Mouse (Mus musculus): Measurements from ENCODE around the gene Hyal2. TPM values are rescaled to one million over a fixed set of nuclear protein-coding genes. Genes with fewer than 3 reads are reported as not detected.

Hyal2 gene
- polyA plus RNA-seq, 1 experiment, result 213 TPM

DNA sequence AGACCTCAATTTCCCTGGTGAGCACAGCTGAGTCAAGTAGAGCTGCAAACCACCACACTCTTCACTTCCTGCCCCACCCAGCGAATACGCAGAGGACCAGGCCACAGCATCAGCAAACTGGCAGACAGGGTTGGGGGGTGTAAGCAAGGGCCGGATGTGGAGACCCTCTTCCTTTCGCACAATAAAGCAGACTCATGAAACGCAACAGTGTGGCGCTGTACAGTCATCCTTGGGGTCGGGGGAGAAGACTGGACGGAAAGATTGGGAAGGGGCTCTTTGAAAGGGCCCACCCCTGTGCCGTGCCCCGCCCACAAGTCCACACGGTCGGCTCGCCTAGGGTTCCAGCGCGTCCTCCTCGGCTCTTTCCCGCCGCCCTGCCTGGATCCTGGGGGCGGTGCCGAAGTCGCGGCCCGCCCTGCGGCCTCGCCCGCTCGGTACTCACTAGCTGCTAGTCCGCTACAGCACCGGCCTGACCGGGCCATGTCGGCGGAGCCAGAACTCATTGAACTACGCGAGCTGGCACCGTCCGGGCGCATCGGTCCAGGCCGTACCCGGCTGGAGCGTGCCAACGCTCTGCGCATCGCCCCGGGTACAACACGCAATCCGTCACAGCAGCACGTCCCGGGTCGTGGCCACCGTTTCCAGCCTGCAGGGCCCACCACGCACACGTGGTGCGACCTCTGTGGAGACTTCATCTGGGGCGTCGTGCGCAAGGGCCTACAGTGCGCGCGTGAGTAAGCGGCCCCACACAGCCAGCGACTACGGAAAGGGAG lies 16.4 kb upstream of the Hyal2 start, which contains the start of gene Rassf1:
Rassf1 (plus strand) TSS at position 439 of the 773 bp plus-strand sequence.
- Histone ChIP-seq H3K27ac (ENCODE audit: insufficient read depth, low read depth, low read length) (peak within 1 kb of the TSS; percentile 33), H3K4me1 (ENCODE audit: control insufficient read depth, insufficient read depth, insufficient read length, low read length) (peaks cover 21% of the 10 kb centered on the region), H3K27me3 (ENCODE audit: control insufficient read depth, insufficient read depth, low read length) (no peaks in the 10 kb centered on the region), H3K4me3 (ENCODE audit: low read depth, low read length) (peak within 1 kb of the TSS; percentile 65), H3K36me3 (ENCODE audit: control insufficient read depth, insufficient read depth, low read length) (no peaks in the 10 kb centered on the region)
- no peak for TF ChIP-seq POLR2A (IDR thresholded peaks at IDR 0.05; ENCODE audit: low read depth, low read length)
- no peak for TF ChIP-seq CTCF (IDR thresholded peaks at IDR 0.05; ENCODE audit: extremely low read depth, insufficient read length, insufficient replicate concordance, low read depth, low read length)
- 3% methylated on average over 63 of the region's 63 CpGs for WGBS

DNA sequence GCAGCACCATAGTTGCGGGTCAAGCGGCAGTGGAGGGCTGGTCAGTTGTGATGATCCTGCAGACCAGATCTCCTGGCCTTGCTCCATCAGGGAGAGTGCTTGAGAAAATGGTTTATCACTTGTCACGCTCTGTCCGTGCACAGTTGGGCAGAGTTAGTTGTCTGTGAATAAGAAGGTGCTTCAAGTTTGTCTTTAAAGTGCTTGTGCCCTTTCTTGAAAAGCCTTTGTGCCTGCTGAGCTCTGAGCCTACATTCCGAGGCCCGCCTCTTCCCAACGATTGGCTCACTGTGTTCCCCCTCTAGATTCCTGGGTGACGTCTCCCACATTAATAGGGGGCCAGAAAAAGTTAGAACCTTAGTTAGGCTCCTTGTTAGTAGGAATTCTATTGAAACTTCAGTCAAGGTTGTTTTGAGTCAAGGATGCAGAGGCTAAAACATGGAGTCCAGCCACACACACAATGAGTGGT lies 15.8 kb upstream of the Hyal2 start:
- TF ChIP-seq POLR2A (IDR thresholded peaks at IDR 0.05; ENCODE audit: low read depth, low read length) (no peak; the same call in 1 of the 2 replicates), CTCF (IDR thresholded peaks at IDR 0.05; ENCODE audit: extremely low read depth, insufficient read length, insufficient replicate concordance, low read depth, low read length) (no peak)
- Histone ChIP-seq H3K4me3 (ENCODE audit: low read depth, low read length) (peak overlapping the region; percentile 65), H3K27ac (ENCODE audit: insufficient read depth, low read depth, low read length) (peak overlapping the region; percentile 27; the same call in 1 of the 2 replicates), H3K4me1 (ENCODE audit: control insufficient read depth, insufficient read depth, insufficient read length, low read length) (peaks cover 21% of the 10 kb centered on the region), H3K36me3 (ENCODE audit: control insufficient read depth, insufficient read depth, low read length) (no peaks in the 10 kb centered on the region), H3K27me3 (ENCODE audit: control insufficient read depth, insufficient read depth, low read length) (no peaks in the 10 kb centered on the region)
- 49% methylated on average over 8 of the region's 8 CpGs for WGBS

DNA sequence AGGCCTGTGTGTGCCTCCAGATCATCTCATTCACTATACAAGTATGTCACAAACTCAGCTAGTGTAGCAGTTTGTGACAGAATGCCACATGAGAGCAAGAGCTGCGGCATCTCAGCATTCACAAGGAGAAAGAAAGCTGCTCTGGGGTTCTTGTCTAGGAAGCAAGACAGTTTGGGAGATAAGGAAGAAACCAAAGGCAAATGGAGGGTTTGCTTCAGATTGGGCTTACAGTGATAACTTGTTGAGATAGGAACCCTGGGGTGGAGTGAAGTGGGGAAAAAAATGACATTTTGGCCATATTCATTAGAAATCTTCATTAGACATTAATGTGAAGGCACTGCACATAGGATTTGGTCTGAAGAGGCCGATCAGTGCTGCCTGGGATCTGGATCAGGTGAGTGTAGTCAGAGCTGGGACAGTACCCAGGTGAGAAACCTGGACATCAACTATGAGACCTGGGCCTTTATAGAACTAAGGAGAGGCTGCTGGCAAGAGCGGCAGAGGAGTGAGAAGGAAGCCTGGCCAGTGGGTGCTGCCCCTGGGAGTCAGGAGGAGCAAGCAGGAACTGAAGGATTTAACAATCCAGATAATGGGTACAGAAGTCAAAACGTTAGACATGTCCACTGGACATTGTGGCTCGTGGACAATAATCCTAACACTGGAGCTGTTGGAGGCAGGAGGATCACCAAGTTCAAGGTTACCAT lies 14.9 kb upstream of the Hyal2 start:
- WGBS, result 80% methylated on average over 5 of the region's 5 CpGs
- Histone ChIP-seq H3K36me3 (ENCODE audit: control insufficient read depth, insufficient read depth, low read length) (peaks cover 9% of the 10 kb centered on the region), H3K4me3 (ENCODE audit: low read depth, low read length) (no peak overlapping the region), H3K4me1 (ENCODE audit: control insufficient read depth, insufficient read depth, insufficient read length, low read length) (peaks cover 14% of the 10 kb centered on the region), H3K27me3 (ENCODE audit: control insufficient read depth, insufficient read depth, low read length) (no peaks in the 10 kb centered on the region), H3K27ac (ENCODE audit: insufficient read depth, low read depth, low read length) (no peak overlapping the region)
- TF ChIP-seq POLR2A (IDR thresholded peaks at IDR 0.05; ENCODE audit: low read depth, low read length) (no peak), CTCF (IDR thresholded peaks at IDR 0.05; ENCODE audit: extremely low read depth, insufficient read length, insufficient replicate concordance, low read depth, low read length) (no peak)

DNA sequence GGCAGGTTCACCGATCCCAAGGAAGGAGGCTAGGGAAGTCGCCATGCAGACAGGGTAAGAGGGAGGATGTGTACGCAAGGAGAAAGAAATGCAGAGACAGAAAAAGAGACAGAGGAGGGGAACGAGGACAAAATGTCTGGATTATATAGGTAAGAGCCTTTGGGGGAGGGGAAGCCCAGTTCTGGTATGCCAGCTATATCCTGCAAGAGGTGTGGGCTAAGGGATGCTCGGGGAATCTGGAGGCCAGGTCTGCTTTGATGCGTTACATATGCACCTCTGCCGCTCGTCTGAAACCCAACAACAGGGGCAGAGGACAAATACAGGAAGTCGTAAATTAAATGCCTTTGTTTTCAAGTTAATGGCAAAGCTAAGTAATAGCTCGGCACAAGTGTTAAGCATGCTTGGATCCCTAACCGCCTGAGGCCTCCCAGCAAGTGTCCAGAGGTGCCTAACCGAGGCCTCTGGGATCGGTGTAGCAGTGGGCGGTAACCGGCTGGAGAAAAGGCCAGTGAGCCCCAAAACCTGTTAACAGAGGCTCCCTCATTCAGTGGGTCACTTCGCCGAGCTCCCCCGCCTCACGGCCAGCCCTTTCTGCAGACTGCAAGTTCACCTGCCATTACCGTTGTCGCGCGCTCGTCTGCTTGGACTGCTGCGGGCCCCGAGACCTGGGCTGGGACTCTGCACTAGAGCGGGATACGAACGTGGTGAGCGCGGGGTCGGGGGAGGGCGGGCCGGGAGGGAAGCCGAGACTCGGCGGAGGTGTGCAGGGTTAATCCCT lies 14.0 kb upstream of the Hyal2 start:
- H3K36me3 ChIP-seq (ENCODE audit: control insufficient read depth, insufficient read depth, low read length), result peaks cover 17% of the 10 kb centered on the region
- H3K4me1 ChIP-seq (ENCODE audit: control insufficient read depth, insufficient read depth, insufficient read length, low read length), result peaks cover 14% of the 10 kb centered on the region
- TF ChIP-seq POLR2A (IDR thresholded peaks at IDR 0.05; ENCODE audit: low read depth, low read length) (no peak), CTCF (IDR thresholded peaks at IDR 0.05; ENCODE audit: extremely low read depth, insufficient read length, insufficient replicate concordance, low read depth, low read length) (no peak)
- H3K27me3 ChIP-seq (ENCODE audit: control insufficient read depth, insufficient read depth, low read length), result no peaks in the 10 kb centered on the region
- peak overlapping the region; percentile 61 for H3K4me3 ChIP-seq (ENCODE audit: low read depth, low read length)
- WGBS, result 9% methylated on average over 37 of the region's 37 CpGs
- peak overlapping the region; percentile 3; the same call in 1 of the 2 replicates for H3K27ac ChIP-seq (ENCODE audit: insufficient read depth, low read depth, low read length)

DNA sequence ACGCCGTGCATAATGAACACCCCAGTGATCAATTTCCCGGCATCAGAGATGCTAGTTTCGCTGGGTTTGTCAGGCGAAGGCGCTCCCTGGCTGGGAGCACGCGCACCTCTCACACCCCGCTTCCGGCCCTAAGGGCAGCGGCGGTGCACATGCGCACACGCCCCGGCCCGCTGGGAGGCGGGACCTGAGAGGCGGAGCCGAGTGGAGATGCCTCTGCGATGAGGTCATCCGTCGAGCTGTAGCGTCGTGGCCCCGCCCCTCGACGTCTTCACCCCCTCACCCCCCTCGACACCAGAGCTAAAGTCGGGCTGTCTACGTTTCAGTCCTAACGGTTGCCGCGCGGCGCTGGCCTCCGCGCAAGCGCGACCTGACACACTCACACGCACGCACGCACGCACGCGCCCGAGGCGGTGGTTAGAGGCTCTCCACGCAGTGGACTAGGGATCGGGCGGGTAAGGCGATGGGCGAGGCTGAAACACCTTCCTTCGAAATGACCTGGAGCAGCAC lies 13.4 kb upstream of the Hyal2 start:
- H3K27ac ChIP-seq (ENCODE audit: insufficient read depth, low read depth, low read length), result peak overlapping the region; percentile 98
- WGBS, result under 1% methylated on average over 53 of the region's 53 CpGs
- TF ChIP-seq CTCF (IDR thresholded peaks at IDR 0.05; ENCODE audit: extremely low read depth, insufficient read length, insufficient replicate concordance, low read depth, low read length) (no peak), POLR2A (IDR thresholded peaks at IDR 0.05; ENCODE audit: low read depth, low read length) (peak; percentile 91)
- no peaks in the 10 kb centered on the region for H3K27me3 ChIP-seq (ENCODE audit: control insufficient read depth, insufficient read depth, low read length)
- H3K36me3 ChIP-seq (ENCODE audit: control insufficient read depth, insufficient read depth, low read length), result peaks cover 24% of the 10 kb centered on the region
- H3K4me1 ChIP-seq (ENCODE audit: control insufficient read depth, insufficient read depth, insufficient read length, low read length), result peaks cover 14% of the 10 kb centered on the region
- H3K4me3 ChIP-seq (ENCODE audit: low read depth, low read length), result peak overlapping the region; percentile 79

DNA sequence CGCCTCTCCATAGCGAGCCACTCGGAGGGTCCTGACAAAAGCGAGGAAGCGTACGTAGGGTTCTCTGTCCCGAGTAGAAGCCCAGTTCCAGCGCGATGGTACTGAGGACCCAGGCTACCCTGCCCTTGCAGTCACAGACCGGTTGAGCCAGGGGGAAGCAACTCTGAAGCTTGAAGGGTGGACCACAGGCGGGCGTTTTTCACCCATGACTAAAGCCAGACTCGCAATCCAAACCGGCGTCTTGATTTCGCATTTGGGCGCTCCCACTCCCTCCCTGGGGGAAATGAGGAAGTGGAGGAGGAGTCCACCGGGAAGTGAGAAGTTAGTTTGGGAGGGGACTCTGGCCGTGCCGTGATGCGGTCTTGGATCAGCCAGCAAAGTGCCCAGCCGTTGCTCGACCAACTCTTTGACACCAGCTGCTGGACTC lies 12.7 kb upstream of the Hyal2 start:
- TF ChIP-seq CTCF (IDR thresholded peaks at IDR 0.05; ENCODE audit: extremely low read depth, insufficient read length, insufficient replicate concordance, low read depth, low read length), result no peak
- TF ChIP-seq POLR2A (IDR thresholded peaks at IDR 0.05; ENCODE audit: low read depth, low read length), result peak; percentile 29; the same call in 1 of the 2 replicates
- peaks cover 14% of the 10 kb centered on the region for H3K4me1 ChIP-seq (ENCODE audit: control insufficient read depth, insufficient read depth, insufficient read length, low read length)
- 0% methylated on average over 23 of the region's 23 CpGs for WGBS
- peak overlapping the region; percentile 98 for H3K27ac ChIP-seq (ENCODE audit: insufficient read depth, low read depth, low read length)
- no peaks in the 10 kb centered on the region for H3K27me3 ChIP-seq (ENCODE audit: control insufficient read depth, insufficient read depth, low read length)
- H3K4me3 ChIP-seq (ENCODE audit: low read depth, low read length), result peak overlapping the region; percentile 79
- H3K36me3 ChIP-seq (ENCODE audit: control insufficient read depth, insufficient read depth, low read length), result peaks cover 31% of the 10 kb centered on the region
